Mouse (Mus musculus) erythroid progenitor cell, adult 5-6 weeks (primary cell): ENCODE data around the gene Spsb1. TPM values are rescaled to one million over a fixed set of nuclear protein-coding genes. Genes with fewer than 3 reads are reported as not detected.
A peak's percentile ranks its signal among the peaks of the same experiment; 100 is the strongest.

Source experiments
- ATAC-seq: replicated peaks from 2 replicates; pipeline ENCODE4 v1.8.0; 2016; ENCODE audit warnings: moderate number of reproducible peaks, mild to moderate bottlenecking, moderate TSS enrichment, inconsistent platforms; ENCODE audit not compliant: poor library complexity, low FRiP score, severe bottlenecking
- total RNA-seq, 2 experiments: library from RNA; stranded (forward) in 1 of 2; stranded (reverse) in 1 of 2; fragments of 150-400 nt in 1 of 2; fragments of 186-747, 209-891 nt in 1 of 2; gene quantifications; 2 replicates each; pipeline versions ENCODE4 v1.2.3 to v1.2.4; 2015 to 2017; ENCODE audit warnings: low replicate concordance in 2 of 2

Spsb1 gene
- total RNA-seq, 2 experiments from 2014 or later, result not detected

GRCm38 (mm10) chr4:149986671-149987417 lies 32.0 kb upstream of the Spsb1 start:
- ATAC-seq, result no peak

- ATAC-seq, result no peak
These were observed 29.2 kb upstream of the Spsb1 start for GRCm38 (mm10) chr4:149983921-149984645.

DNA sequence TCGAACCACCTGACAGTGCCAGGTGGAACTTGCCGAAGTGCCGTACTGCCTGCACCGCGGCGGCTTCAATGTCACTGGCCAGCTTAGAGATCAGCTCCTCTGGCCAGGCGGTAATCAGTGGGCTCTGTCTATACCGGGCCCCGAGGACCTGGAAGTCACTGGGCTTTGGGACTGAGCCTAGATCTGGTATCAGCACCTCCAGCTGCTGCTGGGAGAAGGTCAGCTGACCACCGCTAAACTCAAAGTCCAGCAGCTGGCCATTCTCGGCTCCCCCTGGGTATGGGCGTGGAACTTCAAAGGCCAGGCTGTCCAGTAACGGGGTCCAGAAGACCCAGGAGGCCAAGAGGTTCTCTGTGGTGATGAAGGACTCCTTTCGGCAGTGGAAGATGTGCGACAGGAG lies 27.3 kb upstream of the Spsb1 start:
- no peak for ATAC-seq

GRCm38 (mm10) chr4:149979819-149980308 lies 25.0 kb upstream of the Spsb1 start:
- peak; percentile 63 for ATAC-seq

DNA sequence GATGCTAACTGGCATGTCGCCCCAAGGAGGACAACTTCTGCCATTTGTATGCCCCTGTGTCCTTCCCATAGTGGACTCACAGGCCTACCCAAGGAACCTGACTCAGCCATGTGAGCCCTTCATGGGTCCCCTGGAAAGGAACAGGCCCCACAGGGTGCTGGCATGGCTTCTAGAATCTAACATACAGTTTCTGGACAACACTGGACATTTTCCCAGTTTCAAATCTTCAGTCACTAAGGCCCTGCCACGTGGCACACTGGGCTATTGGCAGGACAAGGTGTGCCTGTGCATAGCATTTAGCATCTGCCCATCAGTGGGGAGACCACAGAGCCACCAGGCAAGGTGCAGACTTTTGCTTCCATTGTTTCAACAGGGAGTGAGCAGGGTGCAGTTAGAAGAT lies 24.0 kb upstream of the Spsb1 start:
- ATAC-seq, result no peak

- no peak for ATAC-seq
These were observed 23.1 kb upstream of the Spsb1 start for GRCm38 (mm10) chr4:149977801-149978544.

DNA sequence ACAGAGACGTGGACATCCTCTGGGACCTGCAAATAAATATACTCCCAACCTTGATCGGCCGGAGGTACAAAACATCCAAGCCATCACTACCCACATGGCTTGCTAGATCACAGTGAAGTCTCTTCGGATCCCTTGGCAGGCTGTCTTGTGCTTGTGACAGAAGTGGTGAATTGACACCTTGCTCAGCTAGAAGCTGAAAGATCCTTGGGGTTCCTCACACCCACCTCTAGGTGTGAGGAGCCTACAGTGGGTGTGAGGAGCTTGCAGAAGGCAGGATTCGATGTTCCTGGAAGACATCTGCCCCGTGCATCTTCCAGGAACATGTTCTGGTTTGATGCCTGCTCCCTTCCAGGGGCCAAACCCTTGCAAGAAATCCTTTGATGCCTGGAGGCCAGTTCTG lies 22.3 kb upstream of the Spsb1 start:
- ATAC-seq, result no peak

DNA sequence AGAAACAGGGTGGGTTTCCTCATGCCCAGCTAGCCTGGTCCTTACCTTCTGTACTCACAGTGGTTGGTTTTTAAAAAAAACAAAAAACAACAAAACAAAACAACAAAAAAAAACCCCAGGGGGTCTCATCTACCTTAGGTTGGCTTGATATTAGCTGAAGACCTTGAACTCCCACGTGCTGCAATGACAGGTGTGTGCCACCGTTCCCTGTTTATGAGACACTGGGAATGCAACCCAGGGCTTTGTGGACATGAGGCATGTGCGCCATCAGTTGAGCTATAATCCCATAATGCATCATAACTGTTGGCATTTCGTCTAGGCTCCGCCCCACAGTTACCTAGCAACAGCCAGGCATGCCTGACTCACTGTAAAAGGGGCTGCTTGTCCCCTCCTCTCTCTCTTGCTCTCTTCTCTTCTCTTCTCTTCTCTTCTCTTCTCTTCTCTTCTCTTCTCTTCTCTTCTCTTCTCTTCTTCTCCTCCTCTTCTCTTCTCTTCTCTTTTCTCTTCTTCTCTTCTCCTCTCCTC lies 20.9 kb upstream of the Spsb1 start:
- ATAC-seq, result no peak

- ATAC-seq, result no peak
These were observed 20.4 kb upstream of the Spsb1 start for GRCm38 (mm10) chr4:149975291-149975690.

GRCm38 (mm10) chr4:149971393-149971792 lies 16.6 kb upstream of the Spsb1 start:
- no peak for ATAC-seq

- no peak for ATAC-seq
These were observed 13.7 kb upstream of the Spsb1 start for GRCm38 (mm10) chr4:149968526-149968925.

- ATAC-seq, result no peak
These were observed 12.1 kb upstream of the Spsb1 start for GRCm38 (mm10) chr4:149966963-149967362.

- no peak for ATAC-seq
These were observed 11.4 kb upstream of the Spsb1 start for GRCm38 (mm10) chr4:149966252-149966651.

DNA sequence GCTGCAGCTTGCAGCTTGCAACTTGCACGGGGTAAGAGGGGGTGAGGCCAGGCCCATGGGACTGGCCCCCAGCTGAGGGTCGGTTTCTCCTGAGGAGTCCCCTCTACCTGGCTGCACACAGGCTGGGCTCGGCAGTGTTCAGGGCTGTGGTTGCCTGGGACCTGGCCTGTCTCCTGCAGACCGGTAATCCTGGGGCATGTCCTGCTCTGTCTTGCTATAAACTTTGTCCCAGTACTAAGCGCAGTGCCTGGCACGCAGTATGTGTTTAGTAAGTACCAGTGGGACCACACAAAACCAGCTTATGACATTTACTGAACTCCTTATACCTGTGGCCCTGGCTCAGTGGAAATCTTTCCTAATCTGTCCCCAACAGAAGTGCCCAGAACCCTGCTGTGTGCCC lies 10.8 kb upstream of the Spsb1 start:
- no peak for ATAC-seq

GRCm38 (mm10) chr4:149965242-149965641 lies 10.4 kb upstream of the Spsb1 start:
- ATAC-seq, result no peak

GRCm38 (mm10) chr4:149964770-149965169 lies 9.9 kb upstream of the Spsb1 start:
- no peak for ATAC-seq

DNA sequence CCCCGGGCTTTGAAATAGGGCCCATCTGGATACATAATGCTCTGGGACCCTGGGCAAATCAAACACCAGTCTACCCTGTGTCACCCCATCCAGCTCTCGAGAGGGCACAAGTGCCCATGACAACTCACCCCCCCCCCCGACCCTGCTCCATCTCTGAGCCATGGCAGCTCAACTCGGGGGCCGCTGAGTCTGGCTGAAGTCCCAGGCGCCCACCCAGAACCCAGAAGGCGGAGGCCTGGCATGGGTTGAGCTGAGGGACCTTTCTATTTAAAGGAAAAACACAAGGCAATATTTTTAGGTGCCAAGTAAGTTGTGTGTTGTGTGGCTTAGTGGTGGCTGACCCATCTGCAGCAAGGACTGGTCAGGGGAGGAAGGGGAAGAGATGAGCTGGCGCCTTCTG lies 9.4 kb upstream of the Spsb1 start:
- ATAC-seq, result no peak

GRCm38 (mm10) chr4:149960391-149960790 lies 5.5 kb upstream of the Spsb1 start:
- no peak for ATAC-seq

GRCm38 (mm10) chr4:149959816-149960215 lies 5.0 kb upstream of the Spsb1 start:
- ATAC-seq, result no peak

DNA sequence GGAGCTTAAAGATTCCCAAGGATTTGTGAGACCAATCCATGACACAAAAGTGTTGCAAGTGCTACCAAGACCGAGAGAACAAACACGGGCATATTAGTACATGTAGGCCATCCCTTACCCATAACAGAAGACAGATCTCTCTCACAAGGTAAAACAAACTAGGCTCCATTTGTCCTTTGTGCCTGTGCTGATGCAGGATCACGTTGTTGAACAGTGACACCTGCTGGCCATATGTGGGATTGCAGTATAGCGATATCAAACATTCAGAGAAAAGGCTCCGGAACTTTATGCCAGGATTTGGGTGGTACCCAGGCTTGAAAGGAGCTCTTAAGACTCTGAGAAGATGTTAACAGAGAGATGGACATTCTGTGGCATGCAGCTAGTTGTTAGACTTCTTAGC lies 3.7 kb upstream of the Spsb1 start:
- no peak for ATAC-seq
